Mouse (Mus musculus) MEL (cell line): ENCODE data around the gene Rpl28. TPM values are rescaled to one million over a fixed set of nuclear protein-coding genes. Genes with fewer than 3 reads are reported as not detected.
A peak's percentile ranks its signal among the peaks of the same experiment; 100 is the strongest.

Experiments
- DNase-seq: peaks from one replicate; pipeline ENCODE4 v3.0.0; 2011; ENCODE audit warnings: low read depth, low spot score
- H3K27ac ChIP-seq: 2 replicates; pipeline ENCODE4 v1.5.1; 2012; ENCODE audit warnings: low read depth, mild to moderate bottlenecking, control low read depth, low read length, moderate library complexity; ENCODE audit not compliant: control insufficient read depth
- H3K27me3 ChIP-seq, 2 experiments: fragments of 150-350 bp in 1 of 2; sonication (generic) in 1 of 2; 2 replicates each; pipeline ENCODE4 v1.6.1; 2012; ENCODE audit warnings: low read length in 2 of 2, mild to moderate bottlenecking in 2 of 2, improper control_type of control experiment in 1 of 2, moderate library complexity in 1 of 2; ENCODE audit not compliant: insufficient read depth in 2 of 2, control insufficient read depth in 1 of 2
- H3K36me3 ChIP-seq, 2 experiments: 2 replicates each; pipeline ENCODE4 v1.6.1; 2012 to 2014; ENCODE audit warnings: low read length in 2 of 2, improper control_type of control experiment in 1 of 2, inconsistent platforms in 1 of 2, mild to moderate bottlenecking in 1 of 2; ENCODE audit not compliant: insufficient read depth in 2 of 2, control insufficient read depth in 1 of 2
- H3K4me1 ChIP-seq, 2 experiments: fragments of 150-350 bp in 1 of 2; sonication (generic) in 1 of 2; 2 replicates each; pipeline ENCODE4 v1.6.1; 2012; ENCODE audit warnings: low read length in 2 of 2, improper control_type of control experiment in 1 of 2, mild to moderate bottlenecking in 1 of 2; ENCODE audit not compliant: insufficient read depth in 2 of 2, control insufficient read depth in 1 of 2
- H3K4me3 ChIP-seq, 2 experiments: fragments of 150-350 bp in 1 of 2; sonication (generic) in 1 of 2; 2 replicates each; pipeline ENCODE4 v1.5.1; 2012; ENCODE audit warnings: low read depth in 2 of 2, low read length in 2 of 2, mild to moderate bottlenecking in 2 of 2, moderate library complexity in 2 of 2, control low read depth in 1 of 2, improper control_type of control experiment in 1 of 2; ENCODE audit not compliant: control insufficient read depth in 1 of 2, insufficient read depth in 1 of 2
- H3K79me2 ChIP-seq: 2 replicates; pipeline ENCODE4 v1.6.1; 2012; ENCODE audit warnings: mild to moderate bottlenecking, low read length, moderate library complexity; ENCODE audit not compliant: control insufficient read depth, poor library complexity, insufficient read depth
- H3K9ac ChIP-seq: 2 replicates; pipeline ENCODE4 v1.6.1; 2012; ENCODE audit warnings: low read depth, mild to moderate bottlenecking, control low read depth, low read length, moderate library complexity; ENCODE audit not compliant: control insufficient read depth, poor library complexity, severe bottlenecking
- H3K9me3 ChIP-seq: fragments of 150-350 bp; sonication (generic); replicated peaks from 2 replicates; pipeline ENCODE4 v1.6.1; 2012; ENCODE audit warnings: mild to moderate bottlenecking, low read length, improper control_type of control experiment, moderate library complexity; ENCODE audit not compliant: insufficient read depth
- CTCF ChIP-seq, 3 experiments: IDR thresholded peaks in 2 of 3; conservative IDR thresholded peaks in 1 of 3; 2 replicates each; pipeline ENCODE4 v1.5.1; 2011 to 2012; ENCODE audit warnings: low read length in 3 of 3, low read depth in 2 of 3, mild to moderate bottlenecking in 2 of 3, improper control_type of control experiment in 1 of 3, inconsistent platforms in 1 of 3, mixed read lengths in 1 of 3, moderate library complexity in 1 of 3; ENCODE audit not compliant: control insufficient read depth in 1 of 3, insufficient read depth in 1 of 3, poor library complexity in 1 of 3, severe bottlenecking in 1 of 3
- E2F4 ChIP-seq: IDR thresholded peaks from 2 replicates; pipeline ENCODE4 v1.6.1; 2011; ENCODE audit warnings: low read depth, low read length, improper control_type of control experiment, borderline replicate concordance
- ELF1 ChIP-seq: IDR thresholded peaks from 2 replicates; pipeline ENCODE4 v1.6.1; 2014; ENCODE audit warnings: low read depth, mild to moderate bottlenecking, inconsistent platforms, low read length, improper control_type of control experiment, moderate library complexity
- ETS1 ChIP-seq: IDR thresholded peaks from 2 replicates; pipeline ENCODE4 v1.6.1; 2012; ENCODE audit warnings: low read depth, mild to moderate bottlenecking, inconsistent platforms, low read length, improper control_type of control experiment, moderate library complexity
- GABPA ChIP-seq: IDR thresholded peaks from 2 replicates; pipeline ENCODE4 v1.6.1; 2012; ENCODE audit warnings: low read depth, mild to moderate bottlenecking, inconsistent platforms, low read length, improper control_type of control experiment, moderate library complexity
- GATA1 ChIP-seq: IDR thresholded peaks from 2 replicates; pipeline ENCODE4 v1.6.1; 2011; ENCODE audit warnings: low read depth, low read length, improper control_type of control experiment
- JUND ChIP-seq: IDR thresholded peaks from 2 replicates; pipeline ENCODE4 v1.6.1; 2011; ENCODE audit warnings: low read depth, mild to moderate bottlenecking, improper control_type of control experiment, low read length
- MAZ ChIP-seq: IDR thresholded peaks from 2 replicates; pipeline ENCODE4 v1.6.1; 2012; ENCODE audit warnings: low read depth, mild to moderate bottlenecking, inconsistent platforms, low read length, improper control_type of control experiment
- MEF2A ChIP-seq: IDR thresholded peaks from 2 replicates; pipeline ENCODE4 v1.6.1; 2014; ENCODE audit warnings: low read depth, mild to moderate bottlenecking, inconsistent platforms, low read length, improper control_type of control experiment; ENCODE audit not compliant: poor library complexity, insufficient replicate concordance, severe bottlenecking; ENCODE audit errors: extremely low read depth
- MXI1 ChIP-seq: IDR thresholded peaks from 2 replicates; pipeline ENCODE4 v1.6.1; 2011; ENCODE audit warnings: mild to moderate bottlenecking, low read depth, low read length, improper control_type of control experiment
- MYB ChIP-seq: IDR thresholded peaks from 2 replicates; pipeline ENCODE4 v1.6.1; 2011; ENCODE audit warnings: mild to moderate bottlenecking, low read depth, low read length, improper control_type of control experiment
- NELFE ChIP-seq: IDR thresholded peaks from 2 replicates; pipeline ENCODE4 v1.6.1; 2011; ENCODE audit warnings: low read depth, low read length, improper control_type of control experiment
- NRF1 ChIP-seq: IDR thresholded peaks from 2 replicates; pipeline ENCODE4 v1.6.1; 2014; ENCODE audit warnings: low read depth, mild to moderate bottlenecking, inconsistent platforms, low read length, improper control_type of control experiment, moderate library complexity; ENCODE audit not compliant: poor library complexity, insufficient read depth, severe bottlenecking
- POLR2A ChIP-seq, 2 experiments: IDR thresholded peaks; 2 replicates each; pipeline ENCODE4 v1.6.1; 2011 to 2012; ENCODE audit warnings: low read length in 2 of 2, mild to moderate bottlenecking in 2 of 2, control low read depth in 1 of 2, improper control_type of control experiment in 1 of 2, low read depth in 1 of 2, moderate library complexity in 1 of 2; ENCODE audit not compliant: control insufficient read depth in 1 of 2, insufficient read depth in 1 of 2, poor library complexity in 1 of 2
- POLR2AphosphoS5 ChIP-seq: IDR thresholded peaks from 2 replicates; pipeline ENCODE4 v1.6.1; 2012; ENCODE audit warnings: low read depth, borderline replicate concordance, mild to moderate bottlenecking, inconsistent platforms, low read length, moderate library complexity, mixed read lengths
- RAD21 ChIP-seq: IDR thresholded peaks from 2 replicates; pipeline ENCODE4 v1.6.1; 2011; ENCODE audit warnings: mild to moderate bottlenecking, low read depth, low read length, improper control_type of control experiment
- SIN3A ChIP-seq: IDR thresholded peaks from 2 replicates; pipeline ENCODE4 v1.6.1; 2012; ENCODE audit warnings: low read length, improper control_type of control experiment, inconsistent platforms
- TAL1 ChIP-seq: IDR thresholded peaks from 2 replicates; pipeline ENCODE4 v1.6.1; 2012; ENCODE audit warnings: mild to moderate bottlenecking, inconsistent platforms, low read length, moderate library complexity, mixed read lengths
- ZKSCAN1 ChIP-seq: IDR thresholded peaks from 2 replicates; pipeline ENCODE4 v1.6.1; 2012; ENCODE audit warnings: low read depth, mild to moderate bottlenecking, inconsistent platforms, low read length, improper control_type of control experiment, moderate library complexity
- ZMIZ1 ChIP-seq: IDR thresholded peaks from 2 replicates; pipeline ENCODE4 v1.6.1; 2012; ENCODE audit warnings: low read depth, mild to moderate bottlenecking, inconsistent platforms, low read length, improper control_type of control experiment, moderate library complexity
- polyA plus RNA-seq, 2 experiments: library from polyadenylated mRNA; stranded (reverse) in 1 of 2; unstranded in 1 of 2; fragments of >175 nt in 1 of 2; fragments of >200 nt in 1 of 2; gene quantifications; 2 replicates each; pipeline versions ENCODE4 v1.2.1 to v1.2.4; 2012; ENCODE audit warnings: low replicate concordance in 2 of 2, low read depth in 1 of 2; ENCODE audit not compliant: insufficient read length in 2 of 2, insufficient read depth in 1 of 2, missing spikeins in 1 of 2
- total RNA-seq: library from RNA; depleted of rRNA; stranded (reverse); fragments of 300-350 nt; gene quantifications from 2 replicates; pipeline ENCODE4 v1.2.3, GENCODE M21; 2012

Gene Rpl28
- total and polyA plus RNA-seq, 3 experiments: 1,000 to 9,991 (median 2,264) TPM

GRCm38 (mm10) chr7:4837639-4838038 lies 45.0 kb downstream of the Rpl28 start:
- Histone ChIP-seq H3K9me3 (no peaks in the 10 kb centered on the region), H3K27ac (no peak overlapping the region), H3K36me3 (no peaks in the 10 kb centered on the region), H3K4me1 (no peaks in the 10 kb centered on the region), H3K79me2 (no peaks in the 10 kb centered on the region), H3K4me3 (no peak overlapping the region), H3K9ac (no peak overlapping the region), H3K27me3 (no peaks in the 10 kb centered on the region; a peak in 2 of 4 replicates)
- DNase-seq: no peak
- TF ChIP-seq SIN3A: no peak
- TF ChIP-seq TAL1: no peak
- TF ChIP-seq CTCF (IDR thresholded peaks at IDR 0.05 in 2 of 3, conservative IDR thresholded peaks at IDR 0.05 in 1 of 3; ENCODE audit: control insufficient read depth in 1 of 3, insufficient read depth in 1 of 3, low read depth in 2 of 3, low read length in 3 of 3, poor library complexity in 1 of 3, severe bottlenecking in 1 of 3): no peak
- TF ChIP-seq ZKSCAN1: no peak
- TF ChIP-seq MYB: no peak
- TF ChIP-seq POLR2A (IDR thresholded peaks at IDR 0.05; ENCODE audit: control insufficient read depth in 1 of 2, insufficient read depth in 1 of 2, low read depth in 1 of 2, low read length in 2 of 2, poor library complexity in 1 of 2): no peak
- no peak for TF ChIP-seq E2F4
- TF ChIP-seq ELF1: no peak
- no peak for TF ChIP-seq JUND
- TF ChIP-seq NELFE: no peak
- TF ChIP-seq POLR2AphosphoS5: no peak
- no peak for TF ChIP-seq ZMIZ1

- Histone ChIP-seq H3K27ac (no peak overlapping the region), H3K9ac (no peak overlapping the region), H3K36me3 (no peaks in the 10 kb centered on the region), H3K79me2 (no peaks in the 10 kb centered on the region), H3K9me3 (no peaks in the 10 kb centered on the region), H3K27me3 (no peaks in the 10 kb centered on the region), H3K4me3 (no peak overlapping the region), H3K4me1 (no peaks in the 10 kb centered on the region)
- DNase-seq: no peak
- TF ChIP-seq TAL1 (no peak), RAD21 (no peak), GATA1 (no peak), MYB (no peak)
Measured at GRCm38 (mm10) chr7:4842077-4842476, 49.4 kb downstream of the Rpl28 start.

- H3K4me3 ChIP-seq: peak overlapping the region; percentile 42 to 53
- TF ChIP-seq MXI1 (0 out of 2 replicates have a peak, but pooled peaks have one; percentile 26), GABPA (no peak), MEF2A (no peak), ETS1 (0 out of 2 replicates have a peak, but pooled peaks have one; percentile 20), NRF1 (peak; percentile 64), MYB (no peak), MAZ (peak; percentile 47; the same call in 1 of the 2 replicates)
- TF ChIP-seq, all 39 proteins: peak for 4
- Histone ChIP-seq H3K4me1 (no peaks in the 10 kb centered on the region), H3K9ac (peak overlapping the region; percentile 49), H3K27me3 (no peaks in the 10 kb centered on the region), H3K36me3 (no peaks in the 10 kb centered on the region), H3K9me3 (no peaks in the 10 kb centered on the region), H3K27ac (no peak overlapping the region), H3K79me2 (no peaks in the 10 kb centered on the region)
- peak; percentile 70 for DNase-seq
Measured at GRCm38 (mm10) chr7:4842634-4843131, 50.0 kb downstream of the Rpl28 start.
